Mouse (Mus musculus) bone marrow macrophage, adult 2 months (primary cell): Measurements from ENCODE around the gene Gk5.

ENCODE experiments used
- CTCF ChIP-seq: IDR thresholded peaks from 2 replicates; pipeline ENCODE4 v1.5.1; 2012; ENCODE audit warnings: low read depth, mild to moderate bottlenecking, low read length, moderate library complexity
- POLR2A ChIP-seq: IDR thresholded peaks from 2 replicates; pipeline ENCODE4 v1.6.1; 2012; ENCODE audit warnings: mild to moderate bottlenecking, low read depth, low read length, borderline replicate concordance

- no peak for TF ChIP-seq POLR2A
- TF ChIP-seq CTCF = no peak
Observed at GRCm38 (mm10) chr9:96094341-96094740, 24.8 kb upstream of the Gk5 start.
